Mouse (Mus musculus) forebrain, embryonic 10.5 days (tissue): ENCODE results near the gene Map4. TPM values are rescaled to one million over a fixed set of nuclear protein-coding genes. Genes with fewer than 3 reads are reported as not detected.

Experiments used
- DNase-seq: peaks from one replicate; pipeline ENCODE4 v3.0.0-alpha.2; 2017; ENCODE audit warnings: low spot score; ENCODE audit errors: extremely low spot score
- H3K27ac ChIP-seq: fragments of 300-500 bp; sonication (generic); 2 replicates; pipeline ENCODE4 v1.5.1; 2016; ENCODE audit warnings: mild to moderate bottlenecking
- H3K27me3 ChIP-seq: fragments of 300-500 bp; sonication (generic); 2 replicates; pipeline ENCODE4 v1.6.1; 2016; ENCODE audit warnings: mild to moderate bottlenecking; ENCODE audit not compliant: poor library complexity, severe bottlenecking
- H3K36me3 ChIP-seq: fragments of 300-500 bp; sonication (generic); replicated peaks from 2 replicates; pipeline ENCODE4 v1.6.1; 2016; ENCODE audit warnings: mild to moderate bottlenecking, moderate library complexity
- H3K4me1 ChIP-seq: fragments of 300-500 bp; sonication (generic); 2 replicates; pipeline ENCODE4 v1.6.1; 2016
- H3K4me3 ChIP-seq: fragments of 300-500 bp; sonication (generic); 2 replicates; pipeline ENCODE4 v1.5.1; 2016; ENCODE audit warnings: mild to moderate bottlenecking, moderate library complexity
- H3K9me3 ChIP-seq: fragments of 300-500 bp; sonication (generic); 2 replicates; pipeline ENCODE4 v1.6.1; 2016; ENCODE audit warnings: mild to moderate bottlenecking, moderate library complexity
- WGBS: fragments of 180-500 bp; shearing (Covaris S2); methylation state at CpG from one replicate; pipeline ENCODE4 v1.1.7; 2016; 5-methylcytosine and 5-hydroxymethylcytosine counted together
- polyA plus RNA-seq: library from polyadenylated mRNA; unstranded; fragments of >200 nt; fragmentation: Nextera tagmentation; extraction: Ambion mirVana; gene quantifications from 2 replicates; pipeline ENCODE4 v1.2.1, GENCODE M21; 2016

Map4 gene
- polyA plus RNA-seq, 1 experiment from 2014 or later: 52.2 TPM

- Histone ChIP-seq H3K4me3 (no peak overlapping the region), H3K36me3 (0 out of 2 replicates have a peak, but pooled peaks cover 6% of the 10 kb centered on the region), H3K27me3 (no peaks in the 10 kb centered on the region), H3K27ac (no peak overlapping the region), H3K9me3 (no peaks in the 10 kb centered on the region), H3K4me1 (0 out of 2 replicates have a peak, but pooled peaks cover 2% of the 10 kb centered on the region)
- 60% methylated on average over 4 of the region's 4 CpGs for WGBS
- no peak for DNase-seq
Observed at GRCm38 (mm10) chr9:109902246-109902645, 29.0 kb upstream of the Map4 start.

- Histone ChIP-seq H3K4me3 (no peak overlapping the region), H3K27ac (no peak overlapping the region), H3K27me3 (no peaks in the 10 kb centered on the region), H3K4me1 (0 out of 2 replicates have a peak, but pooled peaks cover 5% of the 10 kb centered on the region), H3K9me3 (no peaks in the 10 kb centered on the region), H3K36me3 (0 out of 2 replicates have a peak, but pooled peaks cover 5% of the 10 kb centered on the region)
- 73% methylated on average over 5 of the region's 5 CpGs for WGBS
- no peak for DNase-seq
Observed at GRCm38 (mm10) chr9:109902740-109903139, 28.5 kb upstream of the Map4 start.

GRCm38 (mm10) chr9:109907300-109907699 lies 24.0 kb upstream of the Map4 start:
- H3K27me3 ChIP-seq: no peaks in the 10 kb centered on the region
- no peaks in the 10 kb centered on the region for H3K36me3 ChIP-seq
- 0 out of 2 replicates have a peak, but pooled peaks cover 5% of the 10 kb centered on the region for H3K4me1 ChIP-seq
- 74% methylated on average over 8 of the region's 8 CpGs for WGBS
- H3K4me3 ChIP-seq: no peak overlapping the region
- DNase-seq: no peak
- no peaks in the 10 kb centered on the region for H3K9me3 ChIP-seq
- H3K27ac ChIP-seq: no peak overlapping the region

- DNase-seq: no peak
- Histone ChIP-seq H3K27ac (no peak overlapping the region), H3K4me3 (no peak overlapping the region), H3K9me3 (no peaks in the 10 kb centered on the region), H3K27me3 (no peaks in the 10 kb centered on the region), H3K36me3 (no peaks in the 10 kb centered on the region), H3K4me1 (0 out of 2 replicates have a peak, but pooled peaks cover 5% of the 10 kb centered on the region)
- 77% methylated on average over 6 of the region's 6 CpGs for WGBS
Observed at GRCm38 (mm10) chr9:109907774-109908465, 23.3 kb upstream of the Map4 start.

- H3K27me3 ChIP-seq: no peaks in the 10 kb centered on the region
- WGBS: 85% methylated on average over 8 of the region's 8 CpGs
- DNase-seq: no peak
Observed at GRCm38 (mm10) chr9:109909102-109909501, 22.2 kb upstream of the Map4 start.

GRCm38 (mm10) chr9:109909926-109910325 lies 21.3 kb upstream of the Map4 start:
- H3K4me1 ChIP-seq: 0 out of 2 replicates have a peak, but pooled peaks cover 5% of the 10 kb centered on the region

More at GRCm38 (mm10) chr9:109909102-109909501, 22.2 kb upstream of the Map4 start:
- Histone ChIP-seq H3K4me1 (0 out of 2 replicates have a peak, but pooled peaks cover 5% of the 10 kb centered on the region), H3K27ac (no peak overlapping the region), H3K36me3 (no peaks in the 10 kb centered on the region), H3K9me3 (no peaks in the 10 kb centered on the region), H3K4me3 (no peak overlapping the region)

GRCm38 (mm10) chr9:109911779-109912178 lies 19.5 kb upstream of the Map4 start:
- Histone ChIP-seq H3K4me1 (0 out of 2 replicates have a peak, but pooled peaks cover 5% of the 10 kb centered on the region), H3K4me3 (no peak overlapping the region), H3K27ac (no peak overlapping the region), H3K36me3 (no peaks in the 10 kb centered on the region), H3K9me3 (no peaks in the 10 kb centered on the region), H3K27me3 (no peaks in the 10 kb centered on the region)
- no peak for DNase-seq
- WGBS: 91% methylated on average over 7 of the region's 7 CpGs

More at GRCm38 (mm10) chr9:109909926-109910325, 21.3 kb upstream of the Map4 start:
- no peak for DNase-seq
- Histone ChIP-seq H3K27me3 (no peaks in the 10 kb centered on the region), H3K36me3 (no peaks in the 10 kb centered on the region), H3K9me3 (no peaks in the 10 kb centered on the region), H3K27ac (no peak overlapping the region), H3K4me3 (no peak overlapping the region)
- whole genome bisulfite sequencing: 88% methylated on average over 4 of the region's 4 CpGs

GRCm38 (mm10) chr9:109914269-109914926 lies 16.9 kb upstream of the Map4 start:
- 80% methylated on average over 4 of the region's 4 CpGs for WGBS
- DNase-seq: no peak
- Histone ChIP-seq H3K27me3 (no peaks in the 10 kb centered on the region), H3K4me3 (no peak overlapping the region), H3K27ac (no peak overlapping the region), H3K36me3 (no peaks in the 10 kb centered on the region), H3K4me1 (no peaks in the 10 kb centered on the region), H3K9me3 (no peaks in the 10 kb centered on the region)

GRCm38 (mm10) chr9:109917931-109918330 lies 13.3 kb upstream of the Map4 start:
- H3K27ac ChIP-seq: no peak overlapping the region
- 77% methylated on average over 2 of the region's 2 CpGs for WGBS
- no peaks in the 10 kb centered on the region for H3K9me3 ChIP-seq
- H3K36me3 ChIP-seq: no peaks in the 10 kb centered on the region
- no peaks in the 10 kb centered on the region for H3K27me3 ChIP-seq
- H3K4me3 ChIP-seq: no peak overlapping the region
- H3K4me1 ChIP-seq: peaks cover 3% of the 10 kb centered on the region; the same call in 1 of the 2 replicates
- DNase-seq: no peak

- 94% methylated on average over 3 of the region's 3 CpGs for WGBS
- H3K4me3 ChIP-seq: no peak overlapping the region
- no peaks in the 10 kb centered on the region for H3K36me3 ChIP-seq
- no peaks in the 10 kb centered on the region for H3K27me3 ChIP-seq
- H3K9me3 ChIP-seq: no peaks in the 10 kb centered on the region
- no peak for DNase-seq
- H3K27ac ChIP-seq: no peak overlapping the region
- peaks cover 21% of the 10 kb centered on the region for H3K4me1 ChIP-seq
Observed at GRCm38 (mm10) chr9:109929131-109929530, 2.1 kb upstream of the Map4 start.

GRCm38 (mm10) chr9:109930063-109930462 lies 1.2 kb upstream of the Map4 start:
- Histone ChIP-seq H3K4me1 (peaks cover 21% of the 10 kb centered on the region), H3K27ac (no peak overlapping the region), H3K36me3 (no peaks in the 10 kb centered on the region), H3K4me3 (no peak overlapping the region), H3K27me3 (no peaks in the 10 kb centered on the region), H3K9me3 (no peaks in the 10 kb centered on the region)
- 92% methylated on average over 5 of the region's 5 CpGs for WGBS
- DNase-seq: no peak

- peak overlapping the region; percentile 96 for H3K27ac ChIP-seq
Observed at GRCm38 (mm10) chr9:109930752-109931151, 508 bp upstream of the Map4 start.

GRCm38 (mm10) chr9:109932361-109932755 lies 1.1 kb downstream of the Map4 start:
- DNase-seq: peak; percentile 38
- 0% methylated on average over 20 of the region's 20 CpGs for WGBS
- Histone ChIP-seq H3K36me3 (no peaks in the 10 kb centered on the region), H3K4me1 (peaks cover 21% of the 10 kb centered on the region), H3K27me3 (no peaks in the 10 kb centered on the region), H3K27ac (peak overlapping the region; percentile 96), H3K9me3 (no peaks in the 10 kb centered on the region), H3K4me3 (peak overlapping the region; percentile 90)

More at GRCm38 (mm10) chr9:109930752-109931151, 508 bp upstream of the Map4 start:
- 76% methylated on average over 6 of the region's 6 CpGs for WGBS
- no peak for DNase-seq
- no peaks in the 10 kb centered on the region for H3K36me3 ChIP-seq
- peaks cover 21% of the 10 kb centered on the region for H3K4me1 ChIP-seq
- H3K27me3 ChIP-seq: no peaks in the 10 kb centered on the region
- peak overlapping the region; percentile 90 for H3K4me3 ChIP-seq
- H3K9me3 ChIP-seq: no peaks in the 10 kb centered on the region
